Mouse (Mus musculus) c-Kit-positive CD71-positive TER-119-negative erythroid progenitor cells, embryonic 14.5 days (primary cell): ENCODE measurements at regions not wholly inside any gene's neighbourhood (a gene's known extent, or its start where the extent isn't known, plus 50 kb on each side); places are given as distances from the start of the nearest gene placed in this dataset.

Source experiments
- DNase-seq: peaks from one replicate; pipeline ENCODE4 v3.0.0-alpha.2; 2013; ENCODE audit warnings: low read depth

GRCm38 (mm10) chr8:89755951-89756350, 592.2 kb downstream of the Tox3 start:
- DNase-seq = no peak

- DNase-seq = no peak
Measured at GRCm38 (mm10) chr8:89751201-89751600, 596.9 kb downstream of the Tox3 start.

GRCm38 (mm10) chr8:89747726-89748125, 600.4 kb downstream of the Tox3 start:
- no peak for DNase-seq

GRCm38 (mm10) chr8:89744267-89745028, 603.7 kb downstream of the Tox3 start:
- no peak for DNase-seq

GRCm38 (mm10) chr8:89738657-89739056, 609.5 kb downstream of the Tox3 start:
- no peak for DNase-seq

GRCm38 (mm10) chr8:89737636-89738035, 610.5 kb downstream of the Tox3 start:
- DNase-seq = no peak

- DNase-seq = no peak
Measured at GRCm38 (mm10) chr8:89727252-89727651, 620.9 kb downstream of the Tox3 start.

GRCm38 (mm10) chr8:89721684-89722305, 626.3 kb downstream of the Tox3 start:
- no peak for DNase-seq

GRCm38 (mm10) chr8:89713880-89714279, 634.3 kb downstream of the Tox3 start:
- DNase-seq = no peak

- no peak for DNase-seq
Measured at GRCm38 (mm10) chr8:89707341-89707928, 640.7 kb downstream of the Tox3 start.

GRCm38 (mm10) chr8:89685696-89686095, 641.7 kb upstream of the Sall1 start:
- no peak for DNase-seq

- no peak for DNase-seq
Measured at GRCm38 (mm10) chr8:89680937-89681336, 637.0 kb upstream of the Sall1 start.

GRCm38 (mm10) chr8:89680341-89680740, 636.4 kb upstream of the Sall1 start:
- no peak for DNase-seq

- DNase-seq = no peak
Measured at GRCm38 (mm10) chr8:89679551-89679950, 635.6 kb upstream of the Sall1 start.

GRCm38 (mm10) chr8:89677266-89677665, 633.3 kb upstream of the Sall1 start:
- DNase-seq = no peak

GRCm38 (mm10) chr8:89673911-89674310, 629.9 kb upstream of the Sall1 start:
- DNase-seq = no peak

- DNase-seq = no peak
Measured at GRCm38 (mm10) chr8:89672631-89673030, 628.7 kb upstream of the Sall1 start.

- DNase-seq = no peak
Measured at GRCm38 (mm10) chr8:89664911-89665689, 621.1 kb upstream of the Sall1 start.

GRCm38 (mm10) chr8:89663859-89664258, 619.9 kb upstream of the Sall1 start:
- DNase-seq = no peak

GRCm38 (mm10) chr8:89658998-89659944, 615.3 kb upstream of the Sall1 start:
- no peak for DNase-seq

GRCm38 (mm10) chr8:89655369-89655768, 611.4 kb upstream of the Sall1 start:
- DNase-seq = no peak
